Mouse (Mus musculus): ENCODE measurements at regions not wholly inside any gene's neighbourhood (a gene's known extent, or its start where the extent isn't known, plus 50 kb on each side); places are given as distances from the start of the nearest gene placed in this dataset.

- no peak for DNase-seq (ENCODE audit: low read depth, low spot score)
These were observed 793.2 kb upstream of the Fat3 start for GRCm38 (mm10) chr9:17294327-17294726.

DNA sequence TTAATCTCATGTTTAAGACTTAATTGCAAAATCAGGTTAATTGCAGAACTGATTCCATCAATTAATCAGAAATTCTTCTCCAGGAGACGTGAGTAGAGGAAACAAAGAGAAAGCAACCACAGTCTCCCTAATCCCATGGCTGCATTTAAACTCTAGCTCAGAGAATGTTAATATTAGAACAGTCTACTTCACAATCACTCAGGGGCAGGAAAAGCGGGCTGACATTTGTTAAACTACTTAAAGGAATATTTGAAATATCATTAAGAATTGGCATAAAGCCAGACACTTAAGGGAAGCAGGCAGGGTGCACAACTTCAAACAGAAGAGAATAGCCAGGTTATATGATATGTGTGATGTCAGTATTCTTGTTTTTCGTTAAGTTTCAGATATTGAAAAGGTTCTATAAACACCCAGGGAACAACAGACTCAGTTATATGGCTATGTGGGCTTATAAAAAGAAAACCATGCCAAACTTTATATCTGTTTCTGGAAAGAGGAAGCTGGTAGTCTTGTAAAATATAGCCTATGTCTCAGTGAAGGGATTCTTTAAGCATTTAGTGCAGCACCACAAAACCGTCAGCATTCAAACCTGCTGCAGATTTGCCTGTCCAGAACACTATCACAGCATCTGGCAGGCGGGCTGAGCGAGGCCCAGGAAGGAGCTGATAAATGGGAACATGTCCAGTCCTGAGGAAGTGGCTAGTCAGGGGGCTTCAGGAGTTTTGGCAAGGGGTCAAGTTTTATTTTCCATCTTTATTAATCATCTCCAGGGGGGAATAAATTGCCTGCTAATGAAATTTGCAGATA, 787.9 kb upstream of the Fat3 start:
- peak; percentile 51 for DNase-seq (ENCODE audit: low read depth, low spot score)

DNA sequence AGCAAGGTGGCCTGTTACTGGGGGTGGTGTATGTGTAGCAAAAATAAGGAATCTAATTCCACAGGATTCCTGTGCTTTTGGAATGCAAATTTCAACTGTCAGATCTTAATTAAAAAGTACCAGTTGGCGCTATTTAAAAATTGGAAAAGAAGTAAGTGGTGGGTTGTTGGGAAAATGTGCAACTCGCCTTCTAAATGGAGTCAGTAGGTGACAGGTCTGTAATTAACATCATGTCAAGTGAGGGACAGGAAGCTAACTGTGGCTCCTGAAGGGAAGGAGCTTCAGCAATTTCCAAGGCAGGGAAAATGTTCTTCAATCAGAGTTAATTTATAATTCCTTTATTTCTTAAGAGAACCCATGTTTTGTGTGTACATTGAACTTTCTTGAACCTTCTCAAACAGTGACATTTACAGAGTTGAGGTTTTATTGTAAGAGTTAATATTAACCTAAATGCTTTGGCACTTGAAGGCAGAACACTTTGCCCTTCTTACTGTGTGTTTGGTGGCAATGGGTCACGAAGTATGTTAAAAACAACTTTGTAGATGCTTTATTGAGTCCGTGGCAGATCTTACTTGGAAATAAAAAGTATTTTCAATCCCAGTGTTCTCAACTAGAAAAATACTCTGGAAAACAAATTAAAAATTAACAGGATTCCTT, 778.4 kb upstream of the Fat3 start:
- no peak for DNase-seq (ENCODE audit: low read depth, low spot score)

DNA sequence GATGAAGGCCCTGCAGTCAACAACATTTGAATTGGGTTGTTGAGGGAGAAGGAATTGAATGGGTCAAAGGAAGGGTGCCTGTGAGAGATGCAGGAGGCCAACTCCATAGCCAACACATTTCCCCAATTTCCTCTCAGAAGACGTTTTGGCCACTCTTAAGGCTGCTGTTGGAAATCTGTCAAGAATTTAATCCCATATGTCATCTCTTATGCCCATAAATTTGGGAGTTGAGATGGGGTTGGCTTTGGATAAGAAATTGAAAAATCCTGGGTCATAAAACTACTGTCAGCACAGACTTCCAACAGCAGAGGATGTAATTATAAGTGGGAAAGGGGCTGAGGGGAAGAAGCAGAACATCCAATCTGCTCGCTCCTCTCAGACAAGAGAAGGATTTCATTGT, 771.5 kb upstream of the Fat3 start:
- DNase-seq (ENCODE audit: low read depth, low spot score) = no peak

GRCm38 (mm10) chr9:17269624-17270023, 768.5 kb upstream of the Fat3 start:
- DNase-seq (ENCODE audit: low read depth, low spot score) = no peak

DNA sequence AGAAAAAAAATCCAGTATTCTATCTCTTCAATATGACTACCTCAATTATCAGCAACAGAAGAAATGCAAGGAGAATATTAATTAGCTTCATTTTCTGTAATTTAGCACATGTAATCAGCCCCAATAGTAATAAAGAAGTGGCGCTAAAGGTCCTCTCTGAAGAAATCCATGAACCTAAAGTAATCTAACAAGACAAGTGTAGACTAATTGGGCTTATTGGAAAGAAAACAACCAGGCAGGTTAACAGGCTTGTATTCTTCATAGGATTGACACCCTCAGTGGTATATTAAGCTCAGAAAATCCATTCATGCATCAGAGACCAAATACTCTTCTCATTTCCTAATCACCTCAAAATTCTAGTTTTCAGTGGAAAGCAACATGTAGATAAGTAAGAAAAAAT, 756.1 kb upstream of the Fat3 start:
- DNase-seq (ENCODE audit: low read depth, low spot score) = no peak

GRCm38 (mm10) chr9:17227091-17227481, 726.0 kb upstream of the Fat3 start:
- DNase-seq (ENCODE audit: low read depth, low spot score) = no peak

DNA sequence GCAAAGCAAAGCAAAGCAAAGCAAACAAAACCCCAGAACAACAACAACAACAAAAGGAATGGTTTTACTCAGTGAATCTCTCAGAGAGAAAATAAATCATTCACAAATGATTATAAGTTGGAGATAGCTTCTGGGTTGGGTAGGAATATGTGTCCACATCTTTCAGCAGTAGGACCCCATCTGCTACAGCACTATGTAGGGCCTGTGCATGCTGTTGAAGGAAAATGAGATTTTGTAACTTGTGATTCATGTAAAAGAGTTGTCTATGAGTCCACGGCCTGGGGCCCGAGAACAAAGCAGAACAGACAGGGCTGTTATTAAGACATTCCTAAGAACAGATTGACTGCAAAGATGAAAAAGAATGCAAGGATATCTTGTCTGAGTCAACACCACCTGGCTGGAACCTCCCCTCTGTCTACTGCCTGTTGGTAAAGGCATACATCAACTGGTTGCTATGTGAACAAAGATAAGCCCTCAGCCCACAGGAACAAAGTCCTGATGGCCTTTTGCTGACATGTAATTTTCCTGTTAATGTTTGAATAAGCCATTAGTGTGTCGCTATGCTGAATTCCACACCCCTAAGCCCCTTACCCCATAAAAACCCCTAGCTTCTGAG, 725.5 kb upstream of the Fat3 start:
- DNase-seq (ENCODE audit: low read depth, low spot score) = no peak

DNA sequence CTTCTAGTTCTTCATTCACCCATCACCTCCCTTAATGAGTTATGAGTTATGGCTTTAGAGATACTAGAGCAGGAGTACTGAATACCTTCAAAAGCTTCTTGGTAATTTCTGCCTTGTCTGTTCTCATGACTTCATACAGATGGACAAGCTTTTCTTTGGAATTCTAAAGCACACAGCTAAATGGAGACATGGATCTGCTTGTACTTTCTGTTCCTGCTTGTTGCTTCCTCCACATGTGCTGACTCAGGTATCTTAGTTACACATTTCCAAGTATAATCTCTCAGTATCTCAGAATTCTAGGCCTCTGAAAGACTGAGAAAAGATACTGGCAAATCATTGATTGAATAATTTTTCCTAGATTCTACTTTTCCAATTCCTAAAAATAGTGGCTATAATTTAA, 694.3 kb upstream of the Fat3 start:
- DNase-seq (ENCODE audit: low read depth, low spot score) = no peak

- DNase-seq (ENCODE audit: low read depth, low spot score) = no peak
These were observed 688.5 kb upstream of the Fat3 start for GRCm38 (mm10) chr9:17189552-17189951.

DNA sequence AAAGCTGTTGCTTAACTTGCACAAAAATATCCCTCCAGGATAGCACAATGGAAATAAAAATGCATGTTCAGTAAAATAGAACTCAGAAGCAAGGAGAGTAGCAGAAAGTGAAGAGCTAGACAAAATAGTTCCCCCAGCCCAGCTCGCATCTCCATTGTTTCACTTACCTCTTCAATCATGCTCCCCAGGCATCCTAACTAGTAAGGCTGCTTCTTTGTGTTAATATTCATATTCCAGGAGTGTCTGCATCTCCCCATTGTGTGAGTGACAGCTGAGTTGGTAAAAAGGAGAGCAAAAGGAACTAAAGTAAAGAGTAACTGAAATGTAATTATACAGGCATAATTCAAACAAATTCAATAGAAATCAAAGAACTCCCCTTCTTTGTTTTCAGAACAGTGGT, 667.1 kb upstream of the Fat3 start:
- no peak for DNase-seq (ENCODE audit: low read depth, low spot score)

DNA sequence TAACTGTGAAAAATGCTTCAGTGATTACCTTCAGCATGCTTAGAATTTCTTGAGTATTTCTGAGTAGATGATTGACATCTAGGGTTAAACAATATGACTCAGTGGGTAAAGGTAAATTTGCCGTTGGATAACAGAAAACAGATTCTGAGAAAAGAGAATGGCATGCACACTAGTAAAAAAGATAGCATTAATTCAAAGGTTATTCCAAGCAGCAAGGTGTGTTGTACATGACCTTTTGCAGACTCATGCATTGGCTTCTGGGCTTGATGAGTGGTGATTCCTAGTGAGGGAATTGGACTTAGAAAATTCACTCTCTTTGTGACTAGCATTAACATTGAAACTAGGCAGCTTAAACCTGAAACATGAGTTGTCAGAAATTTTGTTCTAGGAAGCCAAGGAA, 665.2 kb upstream of the Fat3 start:
- no peak for DNase-seq (ENCODE audit: low read depth, low spot score)

DNA sequence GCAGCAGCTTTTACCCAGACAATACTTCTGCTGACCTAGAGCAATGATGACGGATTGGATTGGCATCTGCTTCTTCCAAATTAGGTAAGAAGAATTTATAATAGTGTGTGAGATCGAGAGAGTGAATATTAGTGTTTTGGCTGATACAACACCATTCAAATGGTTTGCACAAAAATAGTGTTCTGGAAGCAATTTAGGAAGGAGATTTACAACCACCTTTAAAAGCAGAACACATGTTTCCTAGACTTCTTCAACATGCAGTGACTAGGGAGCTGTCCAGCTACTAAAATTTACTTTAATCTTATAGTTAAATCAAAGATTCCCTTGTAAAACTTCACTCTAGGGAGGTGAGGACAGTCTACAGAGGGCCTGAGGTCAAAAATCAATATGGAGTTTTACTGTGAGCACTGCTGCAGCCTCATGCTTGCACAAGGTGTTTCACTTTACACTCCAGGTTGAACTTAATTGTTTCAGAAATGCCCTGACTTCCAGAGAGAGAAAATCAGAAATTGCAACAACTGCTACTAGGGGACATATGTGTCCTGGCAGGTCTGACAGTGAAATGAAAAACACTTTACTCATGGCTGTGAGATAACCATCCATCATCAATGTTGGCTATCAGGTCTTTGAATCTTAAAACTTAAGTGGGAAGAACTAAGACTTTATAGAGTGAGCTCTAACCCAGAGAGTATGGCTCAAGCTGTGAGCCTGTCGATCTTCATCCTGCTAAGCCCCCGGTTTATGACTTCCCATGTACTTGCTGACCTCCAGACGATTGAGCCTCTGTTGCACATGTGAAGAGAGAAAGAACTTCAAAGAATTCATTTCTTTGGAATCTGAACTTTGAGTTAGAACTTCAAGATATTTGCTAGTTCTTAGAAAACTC, 657.6 kb upstream of the Fat3 start:
- DNase-seq (ENCODE audit: low read depth, low spot score) = peak; percentile 55

DNA sequence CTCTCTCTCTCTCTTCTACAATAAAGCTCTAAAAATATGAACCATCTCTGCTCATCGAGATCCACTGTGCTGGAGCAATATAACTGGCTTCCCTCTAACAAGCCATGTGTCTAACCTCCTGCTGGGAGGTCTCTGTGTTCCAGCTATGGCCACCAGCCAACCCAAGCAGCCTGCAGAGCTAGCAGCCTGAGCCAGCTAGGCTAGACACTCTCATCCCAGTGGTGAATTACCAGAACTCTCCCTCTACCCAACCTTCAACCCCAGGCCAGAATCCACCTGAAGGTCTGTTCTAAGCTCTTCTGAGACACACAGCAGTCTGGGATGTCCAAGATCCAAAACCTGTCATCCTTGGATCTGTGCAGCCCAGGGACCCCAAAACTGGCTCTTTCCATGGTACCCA, 651.3 kb upstream of the Fat3 start:
- no peak for DNase-seq (ENCODE audit: low read depth, low spot score)

GRCm38 (mm10) chr9:17149424-17149823, 648.3 kb upstream of the Fat3 start:
- DNase-seq (ENCODE audit: low read depth, low spot score) = peak; percentile 9

Data from mesoderm, embryonic 11.5 days (tissue).